Mouse (Mus musculus): ENCODE data around the gene Ccdc138. TPM values are rescaled to one million over a fixed set of nuclear protein-coding genes. Genes with fewer than 3 reads are reported as not detected.
A peak's percentile ranks its signal among the peaks of the same experiment; 100 is the strongest.

Ccdc138 gene
- polyA plus RNA-seq, 1 experiment from 2014 or later = 3.0 TPM

DNA sequence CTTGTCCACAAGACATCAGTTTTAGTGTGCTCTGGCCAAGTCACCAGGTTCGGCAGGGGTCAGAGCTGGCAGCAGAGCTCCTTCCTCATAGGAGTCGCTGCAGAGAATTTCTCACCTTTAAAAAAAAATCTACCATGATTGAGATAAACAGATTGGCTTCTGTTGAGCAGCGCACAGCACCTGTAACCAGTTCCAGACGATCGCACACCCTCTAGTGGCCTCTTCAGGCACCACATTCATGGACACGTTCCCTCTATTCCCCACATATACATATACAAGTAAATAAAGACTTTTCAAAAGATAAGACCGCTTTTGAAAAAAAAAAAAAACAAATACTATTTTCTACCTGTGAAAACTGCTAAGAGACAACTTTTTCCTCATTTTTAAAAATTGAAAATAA is 61.4 kb downstream of the Ccdc138 start:
- Histone ChIP-seq H3K4me2 (replicated peaks; ENCODE audit: low read depth, low read length) (no peak overlapping the region), H3K4me3 (ENCODE audit: low read depth, low read length) (no peak overlapping the region), H3K9ac (replicated peaks; ENCODE audit: low read depth) (no peak overlapping the region), H3K4me1 (ENCODE audit: insufficient read depth, low read depth, low read length) (no peaks in the 10 kb centered on the region), H3K27ac (ENCODE audit: low read length) (no peak overlapping the region), H3K27me3 (replicated peaks; ENCODE audit: insufficient read depth, low read length) (no peaks in the 10 kb centered on the region), H3K9me3 (ENCODE audit: low read length) (no peaks in the 10 kb centered on the region), H3K36me3 (ENCODE audit: insufficient read depth, low read length) (no peaks in the 10 kb centered on the region)
- ATAC-seq (peak; percentile 47; the same call in 1 of the 2 replicates), DNase-seq (ENCODE audit: low spot score) (peak; percentile 56)
- WGBS = 27% methylated on average over 7 of the region's 7 CpGs
- TF ChIP-seq CTCF (IDR thresholded peaks at IDR 0.05) (peak; percentile 69), EP300 (IDR thresholded peaks at IDR 0.05) (no peak)

DNA sequence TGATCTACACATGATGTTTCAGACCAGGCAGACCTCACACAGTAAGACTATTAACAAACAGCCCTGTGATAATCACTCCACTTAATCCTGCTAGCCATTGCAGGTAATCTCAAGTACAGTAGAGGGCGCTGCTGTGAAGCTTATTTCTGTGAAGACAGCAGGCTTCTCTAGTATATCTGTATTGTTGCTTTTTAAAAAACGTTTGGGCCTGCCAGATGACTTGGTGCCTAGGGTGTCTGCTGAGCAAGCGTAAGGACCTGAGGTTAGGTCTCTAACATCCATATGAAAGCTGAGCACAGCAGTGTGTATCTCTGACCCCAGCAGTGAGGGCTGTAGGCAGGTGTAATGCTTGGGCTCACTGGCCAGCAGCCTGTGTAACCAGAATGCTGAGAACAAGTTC is 62.2 kb downstream of the Ccdc138 start:
- TF ChIP-seq EP300 (IDR thresholded peaks at IDR 0.05) (no peak), CTCF (IDR thresholded peaks at IDR 0.05) (peak; percentile 82)

DNA sequence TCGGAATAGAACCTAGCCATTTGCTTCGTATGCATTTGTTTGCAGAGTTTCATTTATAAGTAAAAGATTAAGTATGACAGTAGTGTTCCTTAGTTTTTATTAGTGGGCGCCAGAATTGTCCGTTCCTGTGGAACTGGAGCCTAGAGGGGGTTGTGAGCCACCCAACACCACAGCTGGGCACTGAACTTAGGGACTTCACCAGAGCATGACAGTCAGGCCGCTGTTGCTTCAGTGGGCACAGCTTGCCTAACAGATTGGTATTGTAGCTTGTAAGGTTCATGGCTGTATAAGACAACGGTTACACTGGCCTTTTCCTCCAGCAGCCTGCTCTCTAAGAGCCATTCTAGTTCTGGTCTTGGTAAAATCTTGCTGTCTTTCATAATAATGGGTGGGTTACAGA is 62.8 kb downstream of the Ccdc138 start:
- 73% methylated on average over 6 of the region's 6 CpGs for WGBS
- H3K4me2 ChIP-seq (replicated peaks; ENCODE audit: low read depth, low read length) = no peak overlapping the region
- TF ChIP-seq CTCF (IDR thresholded peaks at IDR 0.05) = no peak
- TF ChIP-seq EP300 (IDR thresholded peaks at IDR 0.05) = no peak
- no peaks in the 10 kb centered on the region for H3K36me3 ChIP-seq (ENCODE audit: insufficient read depth, low read length)
- no peak overlapping the region for H3K4me3 ChIP-seq (ENCODE audit: low read depth, low read length)
- DNase-seq (ENCODE audit: low spot score) (no peak), ATAC-seq (no peak)
- H3K4me1 ChIP-seq (ENCODE audit: insufficient read depth, low read depth, low read length) = no peaks in the 10 kb centered on the region
- H3K27ac ChIP-seq (ENCODE audit: low read length) = no peak overlapping the region
- H3K27me3 ChIP-seq (replicated peaks; ENCODE audit: insufficient read depth, low read length) = no peaks in the 10 kb centered on the region
- H3K9ac ChIP-seq (replicated peaks; ENCODE audit: low read depth) = no peak overlapping the region
- no peaks in the 10 kb centered on the region for H3K9me3 ChIP-seq (ENCODE audit: low read length)

More for the DNA sequence above, 62.2 kb downstream of the Ccdc138 start:
- ATAC-seq (peak; percentile 68), DNase-seq (ENCODE audit: low spot score) (peak; percentile 80)
- Histone ChIP-seq H3K4me1 (ENCODE audit: insufficient read depth, low read depth, low read length) (no peaks in the 10 kb centered on the region), H3K9ac (replicated peaks; ENCODE audit: low read depth) (no peak overlapping the region), H3K36me3 (ENCODE audit: insufficient read depth, low read length) (no peaks in the 10 kb centered on the region), H3K4me2 (replicated peaks; ENCODE audit: low read depth, low read length) (no peak overlapping the region), H3K27ac (ENCODE audit: low read length) (no peak overlapping the region), H3K27me3 (replicated peaks; ENCODE audit: insufficient read depth, low read length) (no peaks in the 10 kb centered on the region), H3K9me3 (ENCODE audit: low read length) (no peaks in the 10 kb centered on the region), H3K4me3 (ENCODE audit: low read depth, low read length) (no peak overlapping the region)
- WGBS = 22% methylated on average over 3 of the region's 3 CpGs

DNA sequence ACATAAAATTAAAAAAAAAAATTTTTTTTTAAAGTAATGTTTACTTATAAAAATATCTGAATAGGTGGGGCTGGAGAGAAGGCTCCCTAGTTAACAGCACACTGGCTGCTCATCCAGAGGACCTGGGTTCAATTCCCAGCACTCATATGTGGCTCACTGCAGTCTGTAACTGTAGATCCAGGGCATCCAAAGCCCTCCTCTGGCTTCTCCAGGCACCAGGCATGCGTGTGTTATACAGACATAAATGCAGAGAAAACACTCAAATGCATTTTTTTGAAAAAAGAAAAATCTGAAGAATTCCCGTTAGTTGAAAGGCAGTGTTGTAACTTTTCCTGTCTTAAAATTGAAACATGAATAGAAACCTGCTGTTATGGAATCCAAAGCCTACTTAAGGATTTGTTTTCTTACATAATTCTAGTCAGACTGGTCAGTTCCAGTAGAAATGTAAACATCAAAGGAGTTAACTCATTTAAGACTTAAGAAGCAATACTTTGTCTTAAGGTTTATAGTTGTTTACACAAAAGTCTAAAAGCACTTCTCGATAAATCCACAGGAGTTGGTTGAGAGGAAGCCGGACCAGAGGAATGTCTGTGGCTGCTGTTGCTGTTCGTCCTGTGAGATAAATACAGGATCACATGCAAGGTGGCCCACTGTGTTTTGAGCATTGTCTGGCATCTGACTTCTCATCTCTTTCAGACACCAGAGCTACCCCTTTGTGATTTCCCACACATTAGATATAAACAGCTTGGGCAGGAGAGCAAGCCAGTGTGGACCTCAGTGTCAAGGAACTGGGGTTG is 87.9 kb downstream of the Ccdc138 start:
- ATAC-seq (peak; percentile 70), DNase-seq (ENCODE audit: low spot score) (peak; percentile 75)
- H3K4me2 ChIP-seq (replicated peaks; ENCODE audit: low read depth, low read length) = no peak overlapping the region
- H3K27ac ChIP-seq (ENCODE audit: low read length) = peak overlapping the region; percentile 51
- no peaks in the 10 kb centered on the region for H3K4me1 ChIP-seq (ENCODE audit: insufficient read depth, low read depth, low read length)
- H3K9me3 ChIP-seq (ENCODE audit: low read length) = no peaks in the 10 kb centered on the region
- H3K27me3 ChIP-seq (replicated peaks; ENCODE audit: insufficient read depth, low read length) = no peaks in the 10 kb centered on the region
- WGBS = 26% methylated on average over 5 of the region's 5 CpGs
- H3K4me3 ChIP-seq (ENCODE audit: low read depth, low read length) = no peak overlapping the region
- no peak overlapping the region for H3K9ac ChIP-seq (replicated peaks; ENCODE audit: low read depth)
- no peaks in the 10 kb centered on the region for H3K36me3 ChIP-seq (ENCODE audit: insufficient read depth, low read length)
- TF ChIP-seq CTCF (IDR thresholded peaks at IDR 0.05) = no peak
- peak; percentile 91 for TF ChIP-seq EP300 (IDR thresholded peaks at IDR 0.05)

DNA sequence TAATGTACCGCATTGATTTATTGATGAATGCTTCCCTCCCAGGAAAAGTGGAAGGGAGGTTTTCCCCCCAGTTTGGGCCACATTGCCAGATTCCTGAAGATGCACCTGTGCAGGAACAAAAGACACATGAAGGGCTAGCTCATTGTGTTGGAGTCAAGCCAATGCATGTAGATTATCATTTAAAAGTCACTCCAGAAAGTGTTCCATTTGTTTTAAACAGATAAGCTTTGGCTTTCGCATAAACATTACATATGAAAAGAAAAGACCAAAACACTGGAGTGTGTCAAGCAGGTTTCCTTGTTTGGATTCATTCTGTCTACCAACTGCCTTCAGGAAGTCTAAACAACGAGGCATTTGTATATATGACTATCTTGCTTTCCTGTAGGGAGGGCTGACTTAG is 96.7 kb downstream of the Ccdc138 start:
- Histone ChIP-seq H3K36me3 (ENCODE audit: insufficient read depth, low read length) (no peaks in the 10 kb centered on the region), H3K4me1 (ENCODE audit: insufficient read depth, low read depth, low read length) (0 out of 2 replicates have a peak, but pooled peaks cover 4% of the 10 kb centered on the region), H3K9me3 (ENCODE audit: low read length) (no peaks in the 10 kb centered on the region), H3K27me3 (replicated peaks; ENCODE audit: insufficient read depth, low read length) (no peaks in the 10 kb centered on the region), H3K4me3 (ENCODE audit: low read depth, low read length) (no peak overlapping the region), H3K9ac (replicated peaks; ENCODE audit: low read depth) (no peak overlapping the region), H3K4me2 (replicated peaks; ENCODE audit: low read depth, low read length) (no peak overlapping the region), H3K27ac (ENCODE audit: low read length) (no peak overlapping the region)
- WGBS = 59% methylated on average over 3 of the region's 3 CpGs
- ATAC-seq (no peak), DNase-seq (ENCODE audit: low spot score) (no peak)
- TF ChIP-seq EP300 (IDR thresholded peaks at IDR 0.05) (no peak), CTCF (IDR thresholded peaks at IDR 0.05) (no peak)

DNA sequence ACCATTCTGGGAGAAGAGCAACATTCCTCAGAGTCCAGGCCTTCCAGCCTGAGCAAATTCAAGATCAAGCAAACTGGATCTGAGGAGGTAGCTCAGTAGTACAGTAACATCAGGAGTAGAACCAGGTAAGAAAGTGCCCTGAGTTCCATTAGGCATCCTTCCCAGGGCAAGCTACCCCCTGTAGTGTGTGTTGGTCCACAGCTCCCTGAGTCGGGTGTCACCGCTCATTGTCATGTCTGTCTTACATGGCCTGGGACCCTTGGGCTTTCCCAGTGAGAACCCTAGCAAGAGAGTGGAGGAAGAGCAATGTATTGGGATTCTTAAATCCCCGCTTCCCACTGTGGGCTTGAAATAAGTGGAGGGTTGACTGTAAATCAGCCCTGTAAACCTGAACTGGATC is 97.4 kb downstream of the Ccdc138 start:
- ATAC-seq (no peak), DNase-seq (ENCODE audit: low spot score) (no peak)
- Histone ChIP-seq H3K27ac (ENCODE audit: low read length) (no peak overlapping the region), H3K4me1 (ENCODE audit: insufficient read depth, low read depth, low read length) (0 out of 2 replicates have a peak, but pooled peaks cover 4% of the 10 kb centered on the region), H3K36me3 (ENCODE audit: insufficient read depth, low read length) (no peaks in the 10 kb centered on the region), H3K27me3 (replicated peaks; ENCODE audit: insufficient read depth, low read length) (no peaks in the 10 kb centered on the region), H3K4me3 (ENCODE audit: low read depth, low read length) (no peak overlapping the region), H3K9ac (replicated peaks; ENCODE audit: low read depth) (no peak overlapping the region), H3K9me3 (ENCODE audit: low read length) (no peaks in the 10 kb centered on the region), H3K4me2 (replicated peaks; ENCODE audit: low read depth, low read length) (no peak overlapping the region)
- no peak for TF ChIP-seq CTCF (IDR thresholded peaks at IDR 0.05)
- no peak for TF ChIP-seq EP300 (IDR thresholded peaks at IDR 0.05)
- WGBS = 92% methylated on average over 3 of the region's 3 CpGs
